Mouse (Mus musculus): ENCODE data around the gene Cenpb. TPM values are rescaled to one million over a fixed set of nuclear protein-coding genes. Genes with fewer than 3 reads are reported as not detected.

Gene Cenpb
- polyA plus RNA-seq, 1 experiment, result 31.2 TPM

GRCm38 (mm10) chr2:131220030-131220429, 40.2 kb upstream of the Cenpb start:
- no peak for DNase-seq (ENCODE audit: low read depth in 1 of 2, low spot score in 2 of 2)
- 83% methylated on average over 4 of the region's 4 CpGs for WGBS
- Histone ChIP-seq H3K27me3 (ENCODE audit: control insufficient read depth, insufficient read depth, low read length) (no peaks in the 10 kb centered on the region), H3K4me1 (ENCODE audit: control insufficient read depth, insufficient read depth, insufficient read length) (no peaks in the 10 kb centered on the region), H3K27ac (ENCODE audit: insufficient read depth, low read length) (no peak overlapping the region), H3K36me3 (ENCODE audit: control insufficient read depth, insufficient read depth, low read length) (no peaks in the 10 kb centered on the region), H3K4me3 (ENCODE audit: extremely low read depth, insufficient read depth, insufficient read length) (no peak overlapping the region)
- TF ChIP-seq CTCF (IDR thresholded peaks at IDR 0.05; ENCODE audit: extremely low read depth, insufficient read depth, insufficient read length, insufficient replicate concordance) (no peak), POLR2A (IDR thresholded peaks at IDR 0.05; ENCODE audit: low read depth, low read length) (no peak)

GRCm38 (mm10) chr2:131215941-131216858, 36.3 kb upstream of the Cenpb start:
- 88% methylated on average over 7 of the region's 7 CpGs for WGBS
- Histone ChIP-seq H3K27ac (ENCODE audit: insufficient read depth, low read length) (no peak overlapping the region), H3K36me3 (ENCODE audit: control insufficient read depth, insufficient read depth, low read length) (peaks cover 4% of the 10 kb centered on the region; the same call in 1 of the 2 replicates), H3K27me3 (ENCODE audit: control insufficient read depth, insufficient read depth, low read length) (no peaks in the 10 kb centered on the region), H3K4me3 (ENCODE audit: extremely low read depth, insufficient read depth, insufficient read length) (no peak overlapping the region), H3K4me1 (ENCODE audit: control insufficient read depth, insufficient read depth, insufficient read length) (peaks cover under 1% of the 10 kb centered on the region; the same call in 1 of the 2 replicates)
- DNase-seq (ENCODE audit: low read depth in 1 of 2, low spot score in 2 of 2), result no peak
- TF ChIP-seq CTCF (IDR thresholded peaks at IDR 0.05; ENCODE audit: extremely low read depth, insufficient read depth, insufficient read length, insufficient replicate concordance) (no peak), POLR2A (IDR thresholded peaks at IDR 0.05; ENCODE audit: low read depth, low read length) (no peak)

- H3K4me1 ChIP-seq (ENCODE audit: control insufficient read depth, insufficient read depth, insufficient read length), result peaks cover 3% of the 10 kb centered on the region; the same call in 1 of the 2 replicates
- peaks cover 4% of the 10 kb centered on the region; the same call in 1 of the 2 replicates for H3K36me3 ChIP-seq (ENCODE audit: control insufficient read depth, insufficient read depth, low read length)
- no peak for DNase-seq (ENCODE audit: low read depth in 1 of 2, low spot score in 2 of 2)
- 84% methylated on average over 7 of the region's 7 CpGs for WGBS
- peak overlapping the region; percentile 27; the same call in 1 of the 2 replicates for H3K27ac ChIP-seq (ENCODE audit: insufficient read depth, low read length)
- H3K27me3 ChIP-seq (ENCODE audit: control insufficient read depth, insufficient read depth, low read length), result no peaks in the 10 kb centered on the region
- no peak overlapping the region for H3K4me3 ChIP-seq (ENCODE audit: extremely low read depth, insufficient read depth, insufficient read length)
- no peak for TF ChIP-seq POLR2A (IDR thresholded peaks at IDR 0.05; ENCODE audit: low read depth, low read length)
- TF ChIP-seq CTCF (IDR thresholded peaks at IDR 0.05; ENCODE audit: extremely low read depth, insufficient read depth, insufficient read length, insufficient replicate concordance), result no peak
These were observed 33.9 kb upstream of the Cenpb start for GRCm38 (mm10) chr2:131213773-131214172.

GRCm38 (mm10) chr2:131211026-131211615, 31.3 kb upstream of the Cenpb start:
- TF ChIP-seq POLR2A (IDR thresholded peaks at IDR 0.05; ENCODE audit: low read depth, low read length) (no peak), CTCF (IDR thresholded peaks at IDR 0.05; ENCODE audit: extremely low read depth, insufficient read depth, insufficient read length, insufficient replicate concordance) (no peak)
- Histone ChIP-seq H3K27ac (ENCODE audit: insufficient read depth, low read length) (no peak overlapping the region), H3K27me3 (ENCODE audit: control insufficient read depth, insufficient read depth, low read length) (no peaks in the 10 kb centered on the region), H3K4me3 (ENCODE audit: extremely low read depth, insufficient read depth, insufficient read length) (peak overlapping the region; percentile 63), H3K36me3 (ENCODE audit: control insufficient read depth, insufficient read depth, low read length) (peaks cover 4% of the 10 kb centered on the region; the same call in 1 of the 2 replicates), H3K4me1 (ENCODE audit: control insufficient read depth, insufficient read depth, insufficient read length) (peaks cover 3% of the 10 kb centered on the region; the same call in 1 of the 2 replicates)
- DNase-seq (ENCODE audit: low read depth in 1 of 2, low spot score in 2 of 2), result no peak
- WGBS, result 55% methylated on average over 9 of the region's 9 CpGs

- Histone ChIP-seq H3K4me3 (ENCODE audit: extremely low read depth, insufficient read depth, insufficient read length) (peak overlapping the region; percentile 63), H3K27me3 (ENCODE audit: control insufficient read depth, insufficient read depth, low read length) (no peaks in the 10 kb centered on the region), H3K36me3 (ENCODE audit: control insufficient read depth, insufficient read depth, low read length) (peaks cover 4% of the 10 kb centered on the region; the same call in 1 of the 2 replicates), H3K27ac (ENCODE audit: insufficient read depth, low read length) (peak overlapping the region; percentile 89), H3K4me1 (ENCODE audit: control insufficient read depth, insufficient read depth, insufficient read length) (peaks cover 3% of the 10 kb centered on the region; the same call in 1 of the 2 replicates)
- peak; percentile 93 for TF ChIP-seq CTCF (IDR thresholded peaks at IDR 0.05; ENCODE audit: extremely low read depth, insufficient read depth, insufficient read length, insufficient replicate concordance)
- TF ChIP-seq POLR2A (IDR thresholded peaks at IDR 0.05; ENCODE audit: low read depth, low read length), result peak; percentile 62
- under 1% methylated on average over 50 of the region's 50 CpGs for WGBS
- DNase-seq (ENCODE audit: low read depth in 1 of 2, low spot score in 2 of 2), result peak; percentile 84 to 94
These were observed 30.3 kb upstream of the Cenpb start for GRCm38 (mm10) chr2:131209969-131210792.

GRCm38 (mm10) chr2:131209125-131209795, 29.4 kb upstream of the Cenpb start:
- Histone ChIP-seq H3K4me3 (ENCODE audit: extremely low read depth, insufficient read depth, insufficient read length) (no peak overlapping the region), H3K27me3 (ENCODE audit: control insufficient read depth, insufficient read depth, low read length) (no peaks in the 10 kb centered on the region), H3K4me1 (ENCODE audit: control insufficient read depth, insufficient read depth, insufficient read length) (peaks cover 4% of the 10 kb centered on the region; the same call in 1 of the 2 replicates), H3K27ac (ENCODE audit: insufficient read depth, low read length) (peak overlapping the region; percentile 89; the same call in 1 of the 2 replicates), H3K36me3 (ENCODE audit: control insufficient read depth, insufficient read depth, low read length) (peaks cover 4% of the 10 kb centered on the region; the same call in 1 of the 2 replicates)
- WGBS, result 71% methylated on average over 4 of the region's 4 CpGs
- no peak for TF ChIP-seq POLR2A (IDR thresholded peaks at IDR 0.05; ENCODE audit: low read depth, low read length)
- no peak for TF ChIP-seq CTCF (IDR thresholded peaks at IDR 0.05; ENCODE audit: extremely low read depth, insufficient read depth, insufficient read length, insufficient replicate concordance)
- no peak for DNase-seq (ENCODE audit: low read depth in 1 of 2, low spot score in 2 of 2)
